Mouse (Mus musculus) liver, embryonic 13.5 days (tissue): ENCODE measurements at regions not wholly inside any gene's neighbourhood (a gene's known extent, or its start where the extent isn't known, plus 50 kb on each side); places are given as distances from the start of the nearest gene placed in this dataset.

Source experiments
- ATAC-seq: fragments of 200-750 bp; cut with Nextera tagmentation; 2 replicates; pipeline ENCODE4 v1.8.0; 2017; ENCODE audit warnings: low read depth, mild to moderate bottlenecking, moderate number of reproducible peaks, moderate library complexity
- DNase-seq: peaks from one replicate; pipeline ENCODE4 v3.0.0; 2022
- H3K27ac ChIP-seq: fragments of 300-500 bp; sonication (generic); 2 replicates; pipeline ENCODE4 v1.5.1; 2015; ENCODE audit warnings: moderate library complexity, mild to moderate bottlenecking, inconsistent platforms
- H3K27me3 ChIP-seq: fragments of 300-500 bp; sonication (generic); 2 replicates; pipeline ENCODE4 v1.6.1; 2015; ENCODE audit warnings: mild to moderate bottlenecking, inconsistent platforms
- H3K36me3 ChIP-seq: fragments of 300-500 bp; sonication (generic); 2 replicates; pipeline ENCODE4 v1.6.1; 2015; ENCODE audit warnings: mild to moderate bottlenecking, inconsistent platforms
- H3K4me1 ChIP-seq: fragments of 300-500 bp; sonication (generic); replicated peaks from 2 replicates; pipeline ENCODE4 v1.6.1; 2015; ENCODE audit warnings: inconsistent platforms
- H3K4me2 ChIP-seq: fragments of 300-500 bp; sonication (generic); 2 replicates; pipeline ENCODE4 v1.6.1; 2015; ENCODE audit warnings: inconsistent platforms, mild to moderate bottlenecking, moderate library complexity
- H3K4me3 ChIP-seq: fragments of 300-500 bp; sonication (generic); replicated peaks from 2 replicates; pipeline ENCODE4 v1.5.1; 2015; ENCODE audit warnings: mild to moderate bottlenecking, inconsistent platforms
- H3K9ac ChIP-seq: fragments of 300-500 bp; sonication (generic); 2 replicates; pipeline ENCODE4 v1.6.1; 2015; ENCODE audit warnings: mild to moderate bottlenecking, inconsistent platforms
- H3K9me3 ChIP-seq: fragments of 300-500 bp; sonication (generic); replicated peaks from 2 replicates; pipeline ENCODE4 v1.6.1; 2016; ENCODE audit warnings: inconsistent platforms
- WGBS: fragments of 180-500 bp; shearing (Covaris S2); methylation state at CpG from one replicate; pipeline ENCODE4 v1.1.7; 2015; ENCODE audit not compliant: insufficient replicate concordance; 5-methylcytosine and 5-hydroxymethylcytosine counted together

DNA sequence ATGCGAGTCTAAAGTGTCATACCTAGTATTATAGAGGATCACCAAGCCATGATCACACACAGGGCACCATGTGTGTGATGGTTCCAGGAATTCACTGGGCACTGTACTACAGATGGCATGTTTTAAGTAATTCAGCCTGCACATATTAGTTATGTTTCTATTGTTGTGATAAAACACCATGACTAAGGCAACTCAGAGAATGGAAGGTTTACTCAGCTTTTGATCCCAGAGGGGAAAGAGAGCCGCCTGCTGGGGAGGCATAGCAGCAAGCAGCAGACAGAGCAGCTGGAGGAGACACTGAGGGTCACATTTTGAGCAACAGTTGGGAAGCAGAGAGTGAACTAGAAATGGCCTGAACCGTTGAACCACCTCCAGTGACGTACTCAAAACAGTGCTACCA is 88.2 kb upstream of the Ctbp2 start:
- Histone ChIP-seq H3K4me1 (no peaks in the 10 kb centered on the region), H3K9ac (no peak overlapping the region), H3K4me3 (no peak overlapping the region), H3K27ac (no peak overlapping the region), H3K4me2 (no peak overlapping the region), H3K27me3 (no peaks in the 10 kb centered on the region), H3K36me3 (no peaks in the 10 kb centered on the region), H3K9me3 (no peaks in the 10 kb centered on the region)
- 43% methylated on average over 4 of the region's 4 CpGs for WGBS
- DNase-seq (no peak), ATAC-seq (no peak)

DNA sequence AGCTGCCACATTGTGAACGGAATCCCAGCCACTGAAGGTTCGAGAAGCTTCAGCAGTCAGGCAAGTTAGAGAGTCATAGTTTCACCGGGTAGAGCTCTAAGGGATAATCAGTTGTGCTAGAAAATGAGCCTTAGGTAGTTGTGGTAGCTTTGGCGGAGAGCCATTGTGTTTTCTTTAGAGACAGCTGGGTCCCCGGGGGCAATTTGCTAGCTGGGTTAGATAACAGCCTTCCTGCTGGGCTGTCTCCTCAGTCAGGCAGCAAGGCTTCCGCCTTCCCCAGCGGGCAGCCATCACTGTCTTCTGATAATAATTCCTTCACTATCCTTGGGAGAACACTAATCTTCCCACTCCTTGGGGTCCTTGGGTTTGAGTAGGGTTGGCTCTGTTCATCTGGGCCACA is 81.5 kb upstream of the Ctbp2 start:
- Histone ChIP-seq H3K4me3 (no peak overlapping the region), H3K36me3 (no peaks in the 10 kb centered on the region), H3K4me1 (no peaks in the 10 kb centered on the region), H3K27me3 (no peaks in the 10 kb centered on the region), H3K27ac (no peak overlapping the region), H3K9me3 (no peaks in the 10 kb centered on the region), H3K9ac (no peak overlapping the region), H3K4me2 (no peak overlapping the region)
- ATAC-seq (no peak), DNase-seq (no peak)
- 6% methylated on average over 7 of the region's 7 CpGs for WGBS

DNA sequence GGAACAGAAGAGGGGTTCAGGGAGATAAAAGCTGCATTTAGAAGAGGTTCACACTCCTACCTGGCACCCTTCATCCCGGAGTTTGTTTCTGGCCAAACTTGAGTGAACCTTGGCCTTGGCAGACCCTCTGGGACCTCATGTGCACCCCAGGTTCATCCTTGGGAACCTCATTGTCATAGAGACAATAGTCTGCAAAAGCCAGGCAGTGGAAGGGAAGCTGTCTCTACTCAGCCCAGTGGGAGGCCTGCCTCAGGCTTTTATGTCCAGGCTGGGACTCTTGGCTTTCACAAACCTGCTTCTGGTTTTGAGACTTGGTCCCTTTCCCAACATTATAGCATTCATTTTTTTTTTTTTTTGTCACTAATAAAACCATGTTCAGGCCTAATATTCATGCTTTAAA is 80.3 kb upstream of the Ctbp2 start:
- H3K9ac ChIP-seq = no peak overlapping the region
- H3K27me3 ChIP-seq = no peaks in the 10 kb centered on the region
- no peak overlapping the region for H3K4me2 ChIP-seq
- DNase-seq = no peak
- 63% methylated on average over 1 of the region's 1 CpGs for WGBS
- no peak overlapping the region for H3K27ac ChIP-seq
- no peaks in the 10 kb centered on the region for H3K36me3 ChIP-seq
- H3K9me3 ChIP-seq = no peaks in the 10 kb centered on the region
- H3K4me1 ChIP-seq = no peaks in the 10 kb centered on the region
- no peak overlapping the region for H3K4me3 ChIP-seq
- no peak for ATAC-seq

DNA sequence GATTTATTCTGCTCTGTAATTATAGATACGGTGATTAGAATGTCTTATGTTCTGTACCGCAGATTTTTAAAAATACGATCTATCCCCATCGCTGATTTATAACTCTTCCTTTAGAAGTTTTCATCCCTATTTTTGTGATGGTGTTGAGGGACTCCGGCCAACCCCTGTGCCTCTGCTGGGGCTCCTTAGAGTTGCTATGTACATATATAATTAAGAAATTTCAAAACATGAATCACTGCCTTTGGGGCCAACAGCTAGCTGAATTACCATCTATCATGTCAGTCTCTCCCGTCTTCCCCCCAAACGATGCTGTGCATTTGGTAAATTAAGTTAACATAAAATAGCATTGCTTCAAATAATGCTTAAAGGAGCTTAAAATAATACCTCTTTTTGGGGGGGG is 79.8 kb upstream of the Ctbp2 start:
- no peaks in the 10 kb centered on the region for H3K27me3 ChIP-seq
- DNase-seq (no peak), ATAC-seq (no peak)
- no peak overlapping the region for H3K4me3 ChIP-seq
- 82% methylated on average over 7 of the region's 7 CpGs for WGBS
- H3K4me2 ChIP-seq = no peak overlapping the region
- H3K27ac ChIP-seq = no peak overlapping the region
- H3K9ac ChIP-seq = no peak overlapping the region
- H3K9me3 ChIP-seq = no peaks in the 10 kb centered on the region
- no peaks in the 10 kb centered on the region for H3K4me1 ChIP-seq
- H3K36me3 ChIP-seq = no peaks in the 10 kb centered on the region

DNA sequence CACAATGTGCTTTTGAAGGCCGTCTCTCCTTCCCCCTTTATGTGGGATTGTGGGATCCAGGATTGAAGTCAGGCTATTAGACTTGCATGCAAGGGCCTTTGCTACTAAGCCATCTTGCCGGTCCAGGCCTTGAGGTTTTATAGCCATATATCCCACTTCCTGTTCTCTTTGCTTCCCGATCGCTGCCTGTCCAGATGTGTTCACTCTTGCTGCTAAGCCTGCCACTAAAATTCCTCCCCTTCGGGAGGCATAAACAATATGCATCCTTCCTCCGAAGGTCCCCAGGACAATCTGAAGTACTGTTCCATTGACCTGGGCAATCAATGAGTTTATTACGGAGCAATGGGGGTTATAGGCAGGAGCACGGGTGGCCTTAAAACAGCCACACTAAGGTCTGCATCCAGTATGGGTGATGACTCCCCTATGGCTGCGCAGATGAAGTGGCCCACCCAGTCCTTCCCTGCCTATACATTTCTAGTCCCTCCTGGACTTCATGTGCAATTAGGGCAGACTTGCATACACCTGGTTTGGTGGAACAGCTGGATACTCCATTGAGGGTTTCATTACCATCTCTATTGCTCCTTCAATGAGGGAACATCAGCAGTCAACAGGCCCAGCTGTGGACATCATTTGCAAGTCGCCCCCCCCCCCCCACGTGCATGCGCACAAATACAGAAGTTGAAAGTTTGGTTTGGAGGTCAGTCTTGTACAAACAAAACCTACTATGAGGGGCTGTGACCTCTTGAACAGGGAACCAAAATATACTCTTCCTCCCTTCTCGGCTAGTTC is 78.1 kb upstream of the Ctbp2 start:
- ATAC-seq (no peak), DNase-seq (no peak)
- Histone ChIP-seq H3K4me3 (no peak overlapping the region), H3K36me3 (no peaks in the 10 kb centered on the region), H3K9ac (no peak overlapping the region), H3K4me2 (no peak overlapping the region), H3K27me3 (no peaks in the 10 kb centered on the region), H3K4me1 (no peaks in the 10 kb centered on the region), H3K27ac (no peak overlapping the region), H3K9me3 (no peaks in the 10 kb centered on the region)
- WGBS = 63% methylated on average over 13 of the region's 13 CpGs

DNA sequence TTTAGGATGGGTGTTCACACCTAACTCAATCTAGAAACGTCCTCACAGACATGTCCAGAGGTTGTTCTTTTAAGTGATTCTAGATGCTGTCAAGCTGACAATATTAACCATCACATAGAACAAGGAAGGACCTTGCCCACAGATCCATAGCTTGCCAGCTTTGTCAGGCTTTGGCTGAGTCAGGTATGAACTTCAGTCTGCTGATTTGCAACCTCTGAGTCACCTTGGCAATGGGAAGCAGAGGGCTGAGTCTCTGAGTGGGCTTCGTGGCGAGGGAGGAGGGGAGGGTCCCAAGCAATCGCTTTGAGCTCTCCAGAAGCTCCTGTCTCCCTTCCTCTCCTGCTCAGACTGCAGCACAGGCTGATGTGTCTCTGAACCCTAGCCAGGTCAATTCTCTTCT is 74.9 kb upstream of the Ctbp2 start:
- no peak for ATAC-seq
- Histone ChIP-seq H3K9me3 (no peaks in the 10 kb centered on the region), H3K9ac (no peak overlapping the region), H3K4me1 (no peaks in the 10 kb centered on the region), H3K4me2 (no peak overlapping the region), H3K27ac (no peak overlapping the region), H3K4me3 (no peak overlapping the region), H3K36me3 (no peaks in the 10 kb centered on the region), H3K27me3 (no peaks in the 10 kb centered on the region)
- WGBS = 41% methylated on average over 4 of the region's 4 CpGs
- no peak for DNase-seq

DNA sequence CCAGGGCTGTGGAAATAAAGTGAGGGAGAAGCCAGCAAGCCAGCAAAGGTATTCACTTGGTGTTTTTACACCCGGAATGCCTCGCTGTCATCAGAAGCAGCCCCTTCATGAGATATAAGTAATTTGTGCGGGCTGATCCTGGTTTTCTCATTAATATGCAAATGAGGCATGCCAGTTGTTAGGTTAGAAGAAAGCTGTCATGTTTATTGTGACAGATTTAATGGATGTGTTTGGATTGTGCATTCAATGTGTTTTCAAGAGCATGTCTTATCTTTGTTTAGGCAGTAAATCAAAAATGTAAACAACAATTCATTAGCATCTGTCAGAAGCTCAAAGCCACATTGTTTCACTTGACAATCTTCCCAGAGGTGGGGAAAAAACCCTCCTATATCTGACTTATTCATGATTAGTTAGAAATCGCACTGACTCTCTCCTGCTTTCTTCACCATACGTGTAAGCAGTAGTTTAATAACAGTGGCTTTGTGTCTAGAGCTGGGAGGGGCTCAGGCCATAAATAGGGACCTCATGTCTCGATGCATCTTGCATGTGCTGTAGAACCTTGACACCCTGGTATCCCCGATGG is 65.8 kb upstream of the Ctbp2 start:
- DNase-seq (no peak), ATAC-seq (no peak)
- no peaks in the 10 kb centered on the region for H3K27me3 ChIP-seq
- H3K9ac ChIP-seq = no peak overlapping the region
- H3K27ac ChIP-seq = no peak overlapping the region
- 50% methylated on average over 7 of the region's 7 CpGs for WGBS
- no peak overlapping the region for H3K4me2 ChIP-seq
- H3K4me1 ChIP-seq = 0 out of 2 replicates have a peak, but pooled peaks cover 4% of the 10 kb centered on the region
- H3K9me3 ChIP-seq = no peaks in the 10 kb centered on the region
- H3K4me3 ChIP-seq = no peak overlapping the region
- no peaks in the 10 kb centered on the region for H3K36me3 ChIP-seq

DNA sequence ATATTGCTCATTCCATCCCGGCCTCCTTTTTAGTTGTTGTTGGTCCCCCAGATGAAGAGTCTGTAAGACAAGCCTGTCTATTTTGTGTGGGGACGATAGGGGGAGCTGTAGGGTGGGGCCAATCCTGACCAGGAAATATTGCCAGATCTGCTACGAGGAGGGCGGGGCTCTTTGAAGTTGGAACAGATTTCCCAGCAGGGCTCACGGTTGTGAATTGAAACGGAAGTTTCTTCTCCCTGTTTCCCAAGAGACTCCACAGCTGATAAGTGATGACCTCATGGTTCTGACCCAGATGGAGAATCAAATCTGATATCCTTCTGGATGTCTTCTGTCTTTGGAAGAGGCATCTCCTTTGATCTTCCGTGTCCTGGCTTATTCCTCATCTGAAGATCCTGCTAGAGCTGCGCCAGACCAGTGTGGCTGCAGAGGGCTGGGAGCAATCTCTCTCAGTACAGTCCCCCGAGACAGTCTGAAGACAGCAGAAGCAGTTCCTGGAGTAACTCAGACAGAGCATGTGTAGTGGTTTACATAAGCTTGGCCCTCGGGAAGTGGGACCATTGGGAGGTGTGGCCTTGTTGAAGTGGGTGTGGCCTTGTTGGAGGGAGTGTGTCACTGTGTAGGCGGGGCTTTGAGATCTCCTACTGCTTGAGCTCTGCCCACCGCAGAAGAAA is 61.9 kb upstream of the Ctbp2 start:
- ATAC-seq = peak; percentile 81
- H3K27me3 ChIP-seq = no peaks in the 10 kb centered on the region
- H3K9me3 ChIP-seq = no peaks in the 10 kb centered on the region
- 0 out of 2 replicates have a peak, but pooled peaks cover 4% of the 10 kb centered on the region for H3K4me1 ChIP-seq
- H3K27ac ChIP-seq = no peak overlapping the region
- no peaks in the 10 kb centered on the region for H3K36me3 ChIP-seq
- peak overlapping the region; percentile 41 for H3K4me2 ChIP-seq
- no peak overlapping the region for H3K9ac ChIP-seq
- WGBS = 16% methylated on average over 12 of the region's 12 CpGs
- DNase-seq = peak; percentile 16
- peak overlapping the region; percentile 25; the same call in 1 of the 2 replicates for H3K4me3 ChIP-seq

DNA sequence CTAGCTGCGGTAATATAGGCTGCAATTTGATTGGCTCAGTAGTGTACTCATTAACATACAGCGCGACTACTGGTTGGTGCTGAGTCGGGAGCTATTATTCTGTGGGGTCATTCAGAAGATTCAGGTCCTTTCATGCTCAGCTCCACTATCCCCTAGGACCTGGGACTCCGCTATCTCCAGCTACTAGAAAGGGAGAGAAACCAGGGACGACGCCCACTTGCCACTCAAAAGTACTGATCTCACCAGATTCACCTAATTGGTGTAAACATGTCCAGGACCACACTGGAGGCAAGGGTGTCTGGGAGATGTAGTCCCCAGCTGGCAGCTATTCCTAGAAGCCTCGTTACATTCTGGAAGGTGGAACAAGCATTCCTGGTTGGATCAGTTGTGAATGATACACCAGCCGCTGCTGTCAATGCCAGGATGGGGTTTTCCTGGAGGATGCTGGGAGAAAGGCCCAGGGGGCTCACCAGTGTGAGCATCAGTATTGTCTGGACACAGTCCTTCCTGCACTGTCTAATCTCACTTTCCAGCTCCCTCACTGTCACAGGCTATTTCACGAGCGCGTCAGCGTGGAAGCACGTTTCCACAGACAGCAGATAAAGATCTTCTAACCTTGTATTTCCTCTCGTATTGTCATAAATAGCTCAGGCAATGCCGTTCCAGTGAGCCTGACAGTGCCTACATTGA is 60.9 kb upstream of the Ctbp2 start:
- WGBS = 45% methylated on average over 16 of the region's 16 CpGs
- Histone ChIP-seq H3K27ac (no peak overlapping the region), H3K4me1 (0 out of 2 replicates have a peak, but pooled peaks cover 4% of the 10 kb centered on the region), H3K4me2 (no peak overlapping the region), H3K9ac (no peak overlapping the region), H3K36me3 (no peaks in the 10 kb centered on the region), H3K9me3 (no peaks in the 10 kb centered on the region), H3K27me3 (no peaks in the 10 kb centered on the region), H3K4me3 (no peak overlapping the region)
- no peak for ATAC-seq
- no peak for DNase-seq

DNA sequence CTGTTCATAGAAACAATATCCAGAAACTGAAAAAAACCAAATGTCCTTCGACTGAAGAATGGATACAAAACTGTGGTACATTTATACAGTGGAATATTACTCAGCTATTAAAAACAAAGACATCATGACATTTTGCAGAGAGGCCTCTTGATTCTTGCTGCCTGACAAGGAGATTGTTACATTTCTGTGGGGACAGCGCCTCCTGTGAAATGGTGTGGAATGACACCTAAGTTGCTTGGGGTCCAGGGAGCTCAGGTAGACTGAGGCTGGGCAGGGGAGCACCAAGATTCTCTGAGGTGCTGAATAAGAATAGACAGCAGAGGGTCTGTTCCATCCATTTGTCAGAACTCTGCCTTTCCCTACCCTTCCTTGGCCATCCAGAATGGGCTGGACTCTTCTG is 57.2 kb upstream of the Ctbp2 start:
- ATAC-seq = no peak
- no peak for DNase-seq
- Histone ChIP-seq H3K9me3 (no peaks in the 10 kb centered on the region), H3K9ac (no peak overlapping the region), H3K27ac (no peak overlapping the region), H3K36me3 (no peaks in the 10 kb centered on the region), H3K4me2 (no peak overlapping the region), H3K27me3 (no peaks in the 10 kb centered on the region), H3K4me1 (peaks cover 8% of the 10 kb centered on the region; the same call in 1 of the 2 replicates), H3K4me3 (no peak overlapping the region)
- WGBS = 29% methylated on average over 2 of the region's 2 CpGs

DNA sequence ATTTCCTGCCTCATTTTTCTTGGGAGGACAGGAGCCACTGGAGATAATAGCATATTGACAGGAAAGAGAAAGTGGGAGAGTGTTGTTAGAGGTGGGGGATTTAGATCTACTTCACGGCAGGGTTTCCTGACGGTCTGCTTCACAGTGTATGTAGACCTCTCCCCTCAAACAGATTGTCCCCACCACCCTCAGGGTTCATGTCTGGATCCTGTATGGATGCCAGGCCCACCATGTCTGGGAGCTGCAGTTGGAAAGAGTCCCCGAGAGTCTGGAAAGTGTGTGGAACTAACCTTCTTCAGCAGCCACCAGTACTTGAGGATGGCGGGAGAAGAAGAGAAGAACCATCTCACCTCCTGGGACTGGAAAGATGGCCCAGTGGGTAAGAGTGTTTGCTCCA is 53.0 kb upstream of the Ctbp2 start:
- no peaks in the 10 kb centered on the region for H3K27me3 ChIP-seq
- H3K36me3 ChIP-seq = no peaks in the 10 kb centered on the region
- no peak overlapping the region for H3K27ac ChIP-seq
- no peak overlapping the region for H3K4me3 ChIP-seq
- H3K9me3 ChIP-seq = no peaks in the 10 kb centered on the region
- 60% methylated on average over 4 of the region's 4 CpGs for WGBS
- H3K4me2 ChIP-seq = no peak overlapping the region
- peaks cover 6% of the 10 kb centered on the region; the same call in 1 of the 2 replicates for H3K4me1 ChIP-seq
- no peak for ATAC-seq
- no peak for DNase-seq
- H3K9ac ChIP-seq = no peak overlapping the region
